Comparison of ENCODE assay signal across 8 mouse cellular contexts in the genomic region with DNA sequence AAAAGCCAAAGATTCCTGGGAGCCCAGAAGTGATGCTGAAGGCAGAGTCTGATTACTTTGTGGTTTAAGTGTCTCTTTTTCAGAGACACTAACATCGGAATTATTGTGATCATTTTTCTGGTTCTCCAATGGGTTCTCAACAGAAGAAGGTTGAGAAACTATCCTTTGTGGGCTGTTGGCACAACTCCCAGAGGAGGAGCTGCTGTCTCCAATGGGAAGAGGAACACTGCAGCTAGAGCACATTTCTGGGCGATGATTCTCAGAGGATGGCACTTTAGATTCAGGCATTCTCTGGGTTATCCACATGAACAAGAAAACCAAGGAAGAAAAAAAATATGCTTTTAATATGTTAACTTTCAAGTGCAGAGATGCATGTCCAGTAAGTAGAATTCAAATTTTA.
"Had no signal": no experiment of that assay in that cellular context is flagged by ENCODE, and none has a peak within 500 bp of the region (broad histone marks: within the 10 kb centered on the region; RNA-seq: fewer than 3 reads in every experiment).

No protein-coding gene starts in this region.

- DNase-seq: kidney, adult 11 months; kidney, postnatal 10 days; kidney, postnatal 4 days; liver; liver, embryonic 13.5 days; liver, postnatal 0 days; thymus, adult 2 months; thymus, postnatal 36 days had no signal
